Mouse (Mus musculus) midbrain, embryonic 16.5 days (tissue): ENCODE measurements at regions not wholly inside any gene's neighbourhood (a gene's known extent, or its start where the extent isn't known, plus 50 kb on each side); places are given as distances from the start of the nearest gene placed in this dataset.

Experiments
- ATAC-seq: fragments of 200-750 bp; cut with Nextera tagmentation; 2 replicates; pipeline ENCODE4 v1.8.0; 2017; ENCODE audit warnings: moderate TSS enrichment
- H3K27ac ChIP-seq: fragments of 300-500 bp; sonication (generic); 2 replicates; pipeline ENCODE4 v1.5.1; 2014; ENCODE audit warnings: mild to moderate bottlenecking, low read length, mixed read lengths
- H3K27me3 ChIP-seq: fragments of 300-500 bp; sonication (generic); 2 replicates; pipeline ENCODE4 v1.6.1; 2014; ENCODE audit warnings: low read depth, low read length, mixed read lengths; ENCODE audit not compliant: control insufficient read depth, insufficient read depth
- H3K36me3 ChIP-seq: fragments of 300-500 bp; sonication (generic); 2 replicates; pipeline ENCODE4 v1.6.1; 2014; ENCODE audit warnings: mild to moderate bottlenecking, low read length, moderate library complexity, mixed read lengths; ENCODE audit not compliant: control insufficient read depth, insufficient read depth
- H3K4me1 ChIP-seq: fragments of 300-500 bp; sonication (generic); 2 replicates; pipeline ENCODE4 v1.6.1; 2014; ENCODE audit warnings: mild to moderate bottlenecking, low read length, mixed read lengths; ENCODE audit not compliant: control insufficient read depth, insufficient read depth
- H3K4me2 ChIP-seq: fragments of 300-500 bp; sonication (generic); 2 replicates; pipeline ENCODE4 v1.6.1; 2014; ENCODE audit warnings: mild to moderate bottlenecking, low read length, mixed read lengths
- H3K4me3 ChIP-seq: fragments of 300-500 bp; sonication (generic); 2 replicates; pipeline ENCODE4 v1.5.1; 2014; ENCODE audit warnings: low read depth, mild to moderate bottlenecking, low read length, moderate library complexity, mixed read lengths
- H3K9ac ChIP-seq: fragments of 300-500 bp; sonication (generic); 2 replicates; pipeline ENCODE4 v1.6.1; 2014; ENCODE audit warnings: low read depth, low read length, mixed read lengths
- H3K9me3 ChIP-seq: fragments of 300-500 bp; sonication (generic); replicated peaks from 2 replicates; pipeline ENCODE4 v1.6.1; 2014; ENCODE audit warnings: mild to moderate bottlenecking, low read length, mixed read lengths; ENCODE audit not compliant: control insufficient read depth, poor library complexity, severe bottlenecking
- WGBS: fragments of 180-500 bp; shearing (Covaris S2); extraction: QIAGEN DNeasy Blood & Tissue Kit; methylation state at CpG from one replicate; pipeline ENCODE4 v1.1.7; 2014; 5-methylcytosine and 5-hydroxymethylcytosine counted together

DNA sequence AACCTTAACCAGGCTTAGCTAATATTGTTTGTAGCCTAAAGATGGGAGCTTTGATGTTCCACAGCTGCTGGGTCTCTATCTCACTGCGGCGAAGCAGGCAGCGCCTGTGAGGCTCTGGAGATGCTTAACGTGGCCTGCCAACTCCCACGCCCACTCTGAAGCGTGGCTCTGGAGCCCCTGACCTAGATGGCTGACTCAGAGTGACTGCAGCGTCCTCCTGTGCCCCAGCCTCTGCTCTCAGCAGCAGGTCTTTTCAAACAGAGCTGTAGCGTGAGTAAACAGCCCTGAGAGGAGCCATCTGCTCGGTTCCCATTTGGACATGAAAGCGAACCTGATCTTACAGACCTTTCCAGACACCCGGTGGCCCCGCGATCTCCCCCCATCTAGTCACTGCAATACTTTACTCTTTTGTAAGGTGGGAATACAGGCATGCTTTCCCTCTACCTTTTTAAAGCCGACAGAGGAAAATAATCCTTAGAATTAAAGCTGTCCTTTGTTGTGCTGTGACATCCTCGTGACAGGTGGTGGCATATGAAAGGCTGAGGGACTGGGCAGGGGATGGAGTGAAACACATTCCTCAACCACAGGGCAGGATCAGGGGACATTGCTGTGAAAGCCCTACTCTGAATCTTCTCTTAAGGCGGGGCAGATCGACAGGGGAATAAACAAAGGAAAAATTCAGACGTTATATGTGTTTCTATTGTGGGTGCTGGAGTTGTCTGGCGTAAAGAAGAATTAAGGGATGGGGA is 1723.0 kb upstream of the Gm7489 start:
- peak overlapping the region; percentile 43; the same call in 1 of the 2 replicates for H3K9ac ChIP-seq
- H3K4me3 ChIP-seq: no peak overlapping the region
- no peaks in the 10 kb centered on the region for H3K36me3 ChIP-seq
- peak; percentile 63 for ATAC-seq
- peaks cover 24% of the 10 kb centered on the region for H3K4me1 ChIP-seq
- peak overlapping the region; percentile 38 for H3K4me2 ChIP-seq
- no peaks in the 10 kb centered on the region; the same call in 1 of the 2 replicates for H3K27me3 ChIP-seq
- no peaks in the 10 kb centered on the region for H3K9me3 ChIP-seq
- peak overlapping the region; percentile 81 for H3K27ac ChIP-seq
- 10% methylated on average over 19 of the region's 19 CpGs for WGBS

DNA sequence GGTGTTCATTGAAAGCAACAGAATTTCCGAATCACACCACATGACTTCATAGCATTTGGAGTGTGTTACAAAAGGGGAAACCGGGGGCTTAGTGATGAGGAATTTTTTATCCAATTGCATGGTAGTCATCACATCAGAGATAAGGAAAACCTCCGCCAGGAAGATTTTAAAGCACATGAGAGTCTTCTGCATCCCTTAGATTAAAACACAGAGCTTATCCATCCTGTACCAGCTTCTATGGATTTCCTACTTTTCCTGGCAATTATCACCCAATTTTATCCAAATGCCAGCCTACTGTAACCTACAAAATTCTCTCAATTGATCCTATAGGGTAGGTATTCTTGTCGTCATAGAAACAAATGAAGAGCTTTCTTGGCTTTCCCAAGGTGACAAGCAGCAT is 1718.6 kb upstream of the Gm7489 start:
- Histone ChIP-seq H3K9ac (no peak overlapping the region), H3K9me3 (no peaks in the 10 kb centered on the region), H3K4me1 (peaks cover 12% of the 10 kb centered on the region), H3K4me2 (no peak overlapping the region), H3K36me3 (no peaks in the 10 kb centered on the region), H3K27ac (no peak overlapping the region), H3K27me3 (no peaks in the 10 kb centered on the region), H3K4me3 (no peak overlapping the region)
- no peak for ATAC-seq
- 73% methylated on average over 4 of the region's 4 CpGs for WGBS

GRCm38 (mm10) chr15:52166595-52167443 is 1717.9 kb upstream of the Gm7489 start:
- WGBS: 74% methylated on average over 10 of the region's 10 CpGs
- ATAC-seq: no peak
- Histone ChIP-seq H3K4me3 (no peak overlapping the region), H3K4me2 (no peak overlapping the region), H3K9ac (no peak overlapping the region), H3K36me3 (no peaks in the 10 kb centered on the region), H3K4me1 (peaks cover 6% of the 10 kb centered on the region), H3K27ac (no peak overlapping the region), H3K9me3 (no peaks in the 10 kb centered on the region), H3K27me3 (no peaks in the 10 kb centered on the region)

- no peaks in the 10 kb centered on the region for H3K36me3 ChIP-seq
- H3K27me3 ChIP-seq: no peaks in the 10 kb centered on the region
- no peak overlapping the region for H3K4me2 ChIP-seq
- H3K9me3 ChIP-seq: no peaks in the 10 kb centered on the region
- no peak overlapping the region for H3K9ac ChIP-seq
- ATAC-seq: no peak
- H3K4me1 ChIP-seq: no peaks in the 10 kb centered on the region
- H3K4me3 ChIP-seq: no peak overlapping the region
- no peak overlapping the region for H3K27ac ChIP-seq
- WGBS: 85% methylated on average over 5 of the region's 5 CpGs
Observed at GRCm38 (mm10) chr15:52167811-52168210, 1716.9 kb upstream of the Gm7489 start.

GRCm38 (mm10) chr15:52176951-52177350 is 1707.8 kb upstream of the Gm7489 start:
- Histone ChIP-seq H3K9me3 (no peaks in the 10 kb centered on the region), H3K36me3 (no peaks in the 10 kb centered on the region), H3K4me3 (no peak overlapping the region), H3K27me3 (no peaks in the 10 kb centered on the region), H3K4me1 (no peaks in the 10 kb centered on the region), H3K27ac (no peak overlapping the region), H3K9ac (no peak overlapping the region), H3K4me2 (no peak overlapping the region)
- 71% methylated on average over 1 of the region's 1 CpGs for WGBS
- ATAC-seq: no peak

- no peak overlapping the region for H3K4me3 ChIP-seq
- H3K4me1 ChIP-seq: no peaks in the 10 kb centered on the region
- no peaks in the 10 kb centered on the region for H3K9me3 ChIP-seq
- no peak for ATAC-seq
- no peak overlapping the region for H3K27ac ChIP-seq
- no peaks in the 10 kb centered on the region for H3K36me3 ChIP-seq
- WGBS: 82% methylated on average over 3 of the region's 3 CpGs
- H3K9ac ChIP-seq: no peak overlapping the region
- H3K4me2 ChIP-seq: no peak overlapping the region
- no peaks in the 10 kb centered on the region for H3K27me3 ChIP-seq
Observed at GRCm38 (mm10) chr15:52178668-52179067, 1706.0 kb upstream of the Gm7489 start.

DNA sequence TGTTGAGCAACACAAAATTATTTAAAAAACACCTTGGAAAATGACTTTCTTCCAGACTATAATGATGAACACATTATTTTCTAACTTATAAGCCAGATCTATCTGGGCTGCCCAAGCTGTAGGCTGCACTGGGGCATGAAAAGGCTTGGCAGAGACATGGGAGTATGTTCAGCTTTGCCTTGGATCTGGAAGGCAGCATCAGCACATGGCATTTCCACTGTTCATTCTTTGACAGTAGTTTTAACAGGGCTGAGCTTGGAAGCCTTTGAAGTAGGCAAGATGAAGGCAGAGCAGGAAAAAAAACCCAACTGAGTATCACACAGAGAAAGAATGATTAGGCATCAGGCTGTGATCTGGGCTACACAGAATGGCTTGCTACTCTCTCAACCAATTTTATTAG is 1705.3 kb upstream of the Gm7489 start:
- no peak overlapping the region for H3K4me3 ChIP-seq
- no peaks in the 10 kb centered on the region for H3K27me3 ChIP-seq
- H3K9ac ChIP-seq: no peak overlapping the region
- no peaks in the 10 kb centered on the region for H3K4me1 ChIP-seq
- no peak overlapping the region for H3K27ac ChIP-seq
- no peaks in the 10 kb centered on the region for H3K36me3 ChIP-seq
- 0 out of 2 replicates have a peak, but pooled peaks have one; percentile 51 for ATAC-seq
- H3K9me3 ChIP-seq: no peaks in the 10 kb centered on the region
- H3K4me2 ChIP-seq: no peak overlapping the region

DNA sequence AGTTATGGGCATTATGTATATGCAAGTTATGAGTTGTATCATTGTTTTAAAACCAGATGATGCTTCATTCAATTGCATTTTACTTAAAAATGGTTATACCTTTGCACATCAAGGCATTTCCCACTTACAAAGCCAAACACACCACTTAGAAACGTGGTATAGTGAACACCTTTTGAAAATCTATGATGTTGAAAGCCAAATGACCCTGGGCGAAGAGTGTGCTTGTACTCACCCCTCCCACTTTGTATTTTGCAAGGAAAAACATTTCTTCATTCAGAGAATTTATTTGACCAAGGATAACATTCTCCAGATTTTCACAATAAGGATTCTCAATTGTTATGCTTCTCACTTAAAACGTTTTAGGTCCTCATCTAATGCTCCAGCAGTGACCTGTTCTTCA is 1693.5 kb upstream of the Gm7489 start:
- Histone ChIP-seq H3K27ac (no peak overlapping the region), H3K36me3 (no peaks in the 10 kb centered on the region), H3K4me3 (no peak overlapping the region), H3K27me3 (no peaks in the 10 kb centered on the region), H3K9me3 (no peaks in the 10 kb centered on the region), H3K9ac (no peak overlapping the region), H3K4me2 (no peak overlapping the region), H3K4me1 (no peaks in the 10 kb centered on the region)
- 76% methylated on average over 3 of the region's 3 CpGs for WGBS
- ATAC-seq: no peak

- 76% methylated on average over 3 of the region's 3 CpGs for WGBS
- Histone ChIP-seq H3K4me2 (no peak overlapping the region), H3K27ac (no peak overlapping the region), H3K27me3 (no peaks in the 10 kb centered on the region), H3K4me1 (no peaks in the 10 kb centered on the region), H3K9ac (no peak overlapping the region), H3K9me3 (no peaks in the 10 kb centered on the region), H3K36me3 (no peaks in the 10 kb centered on the region), H3K4me3 (no peak overlapping the region)
- no peak for ATAC-seq
Observed at GRCm38 (mm10) chr15:52207271-52207670, 1677.4 kb upstream of the Gm7489 start.
